Mouse (Mus musculus) megakaryocyte, embryonic 14.5 days (primary cell): ENCODE measurements around the gene Hist3h2a. TPM values are rescaled to one million over a fixed set of nuclear protein-coding genes. Genes with fewer than 3 reads are reported as not detected.

Source experiments
- H3K27me3 ChIP-seq: replicated peaks from 2 replicates; pipeline ENCODE3; 2012; ENCODE audit warnings: inconsistent platforms
- H3K36me3 ChIP-seq: replicated peaks from 2 replicates; pipeline ENCODE3; 2012; ENCODE audit warnings: low read length, inconsistent platforms, mixed read lengths
- H3K4me1 ChIP-seq: 2 replicates; pipeline ENCODE4 v1.6.1; 2012; ENCODE audit warnings: inconsistent platforms
- H3K4me3 ChIP-seq: replicated peaks from 2 replicates; pipeline ENCODE3; 2012; ENCODE audit warnings: moderate library complexity, mild to moderate bottlenecking, inconsistent platforms
- H3K9me3 ChIP-seq: 2 replicates; pipeline ENCODE4 v1.6.1; 2012; ENCODE audit warnings: inconsistent platforms
- FLI1 ChIP-seq: IDR thresholded peaks from 2 replicates; pipeline ENCODE4 v1.6.1; 2012; ENCODE audit warnings: low read length, inconsistent platforms, mixed read lengths
- GATA1 ChIP-seq: IDR thresholded peaks from 3 replicates; pipeline ENCODE4 v1.6.1; 2012; ENCODE audit warnings: mixed read lengths, low read length, inconsistent platforms, borderline replicate concordance
- polyA plus RNA-seq: library from polyadenylated mRNA; stranded (reverse); fragments of >175 nt; gene quantifications from 2 replicates; pipeline ENCODE4 v1.2.3, GENCODE M21; 2012; ENCODE audit warnings: low replicate concordance; ENCODE audit not compliant: insufficient read depth

Hist3h2a gene
- polyA plus RNA-seq, 1 experiment: 16.9 TPM

DNA sequence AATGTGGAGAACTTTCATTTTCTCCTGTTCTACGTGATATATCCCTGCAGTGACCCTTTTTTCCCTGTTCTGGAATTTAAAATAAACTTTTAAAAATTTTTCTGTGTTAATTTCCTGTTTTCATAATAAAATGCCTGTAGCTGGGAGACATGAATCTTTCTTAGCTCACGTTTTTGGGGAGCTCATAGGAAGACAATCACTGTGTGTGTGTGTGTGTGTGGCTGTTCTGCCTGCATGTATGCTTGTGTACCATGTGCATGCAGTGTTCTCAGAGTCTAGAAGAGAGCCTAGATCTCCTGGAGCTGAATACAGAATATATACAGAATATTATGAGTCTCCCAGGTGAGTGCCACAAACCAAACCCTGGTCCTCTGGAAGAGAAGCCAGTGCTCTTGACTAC is 27.4 kb upstream of the Hist3h2a start:
- TF ChIP-seq FLI1 (no peak), GATA1 (no peak)
- Histone ChIP-seq H3K36me3 (peaks cover 14% of the 10 kb centered on the region), H3K9me3 (no peaks in the 10 kb centered on the region)

DNA sequence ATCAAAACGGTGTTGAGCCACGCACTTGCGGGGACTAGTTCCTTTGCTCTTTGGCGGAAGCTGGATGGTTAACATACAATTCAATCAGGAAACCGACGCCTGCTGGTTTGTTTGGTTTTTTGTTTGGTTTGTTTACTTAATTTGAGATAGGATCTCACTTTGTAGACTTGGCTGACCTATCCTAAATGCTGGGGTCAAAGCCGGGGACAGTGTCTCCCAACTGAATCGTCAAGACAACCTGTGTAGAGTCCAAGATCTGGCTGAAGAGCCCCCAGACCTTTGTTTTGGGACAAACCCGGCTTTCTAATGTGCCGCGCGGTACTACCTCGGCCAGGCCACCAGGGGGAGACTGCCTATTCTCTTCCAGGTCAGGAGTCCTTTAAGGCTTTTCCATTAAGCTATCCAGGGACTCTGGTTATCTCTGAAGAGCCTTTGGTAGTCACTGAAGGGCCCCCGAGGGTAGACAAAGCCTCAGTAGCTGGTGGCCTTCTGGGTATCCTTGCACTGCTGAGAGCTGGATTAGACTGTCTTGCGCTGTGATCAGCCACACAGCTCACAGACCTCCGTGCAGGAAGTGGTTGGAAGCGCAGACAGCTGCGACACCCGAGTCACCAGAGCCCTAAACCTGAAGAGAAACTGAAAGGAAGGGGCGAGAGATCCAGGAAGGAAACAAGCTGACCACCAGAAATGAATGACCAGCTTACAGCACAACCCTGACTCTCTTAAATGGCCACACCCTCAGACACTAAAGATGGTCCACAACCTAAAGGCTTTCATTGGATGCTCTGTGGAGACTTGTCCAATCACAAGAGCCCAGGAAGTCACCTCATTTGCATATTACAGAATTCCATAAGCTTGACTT is 26.5 kb upstream of the Hist3h2a start:
- no peak for TF ChIP-seq GATA1
- TF ChIP-seq FLI1: no peak
- H3K36me3 ChIP-seq: peaks cover 24% of the 10 kb centered on the region
- peaks cover 20% of the 10 kb centered on the region for H3K27me3 ChIP-seq
- H3K4me1 ChIP-seq: peaks cover 53% of the 10 kb centered on the region
- no peaks in the 10 kb centered on the region for H3K9me3 ChIP-seq
- peak overlapping the region; percentile 94 for H3K4me3 ChIP-seq

More for the DNA sequence above, 27.4 kb upstream of the Hist3h2a start:
- Histone ChIP-seq H3K27me3 (peaks cover 25% of the 10 kb centered on the region), H3K4me3 (no peak overlapping the region), H3K4me1 (peaks cover 48% of the 10 kb centered on the region)

DNA sequence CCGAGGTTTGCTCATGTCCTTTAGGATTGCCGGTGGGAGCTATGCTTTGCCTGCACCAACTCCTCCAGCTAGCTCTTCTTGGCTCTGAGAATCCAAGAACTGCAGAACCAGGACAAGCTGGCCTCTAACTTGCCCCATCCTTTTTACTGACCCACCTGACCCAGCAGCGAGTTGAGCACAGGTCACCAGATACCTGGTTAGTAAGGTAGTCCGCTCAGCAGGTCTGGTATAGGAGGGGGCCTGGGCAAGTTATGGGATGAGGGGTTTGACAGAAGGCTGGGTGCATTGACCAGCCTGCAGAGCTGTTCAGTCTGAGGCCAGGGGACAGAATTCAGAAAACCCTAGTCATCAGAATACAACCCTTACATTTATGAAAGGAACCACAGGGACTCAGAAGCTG is 25.4 kb upstream of the Hist3h2a start:
- Histone ChIP-seq H3K27me3 (peaks cover 9% of the 10 kb centered on the region), H3K4me1 (peaks cover 53% of the 10 kb centered on the region), H3K4me3 (no peak overlapping the region), H3K9me3 (no peaks in the 10 kb centered on the region), H3K36me3 (peaks cover 34% of the 10 kb centered on the region)
- TF ChIP-seq FLI1 (no peak), GATA1 (no peak)

DNA sequence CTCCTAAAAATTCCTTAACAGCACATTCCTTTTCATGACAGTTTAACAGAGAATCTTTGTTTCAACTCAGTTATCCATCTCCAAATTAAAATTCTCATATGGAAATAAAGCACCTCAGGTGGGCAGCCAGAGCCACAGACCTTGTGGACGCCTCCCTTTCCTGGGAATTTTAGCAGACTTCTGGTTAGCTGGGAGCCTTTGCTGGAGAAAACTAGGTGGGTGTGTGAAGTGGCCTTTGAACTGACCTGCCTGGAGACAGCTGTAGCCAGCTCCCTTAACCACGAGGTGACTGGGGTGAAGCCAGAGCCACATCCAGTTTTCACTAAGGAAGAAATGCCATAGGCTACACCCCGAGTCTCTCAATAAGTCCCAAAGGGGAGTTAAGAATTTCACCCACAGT is 24.8 kb upstream of the Hist3h2a start:
- TF ChIP-seq FLI1 (no peak), GATA1 (no peak)
- H3K36me3 ChIP-seq: peaks cover 40% of the 10 kb centered on the region
- H3K9me3 ChIP-seq: no peaks in the 10 kb centered on the region
- peaks cover 8% of the 10 kb centered on the region for H3K27me3 ChIP-seq
- H3K4me1 ChIP-seq: peaks cover 53% of the 10 kb centered on the region
- H3K4me3 ChIP-seq: no peak overlapping the region

DNA sequence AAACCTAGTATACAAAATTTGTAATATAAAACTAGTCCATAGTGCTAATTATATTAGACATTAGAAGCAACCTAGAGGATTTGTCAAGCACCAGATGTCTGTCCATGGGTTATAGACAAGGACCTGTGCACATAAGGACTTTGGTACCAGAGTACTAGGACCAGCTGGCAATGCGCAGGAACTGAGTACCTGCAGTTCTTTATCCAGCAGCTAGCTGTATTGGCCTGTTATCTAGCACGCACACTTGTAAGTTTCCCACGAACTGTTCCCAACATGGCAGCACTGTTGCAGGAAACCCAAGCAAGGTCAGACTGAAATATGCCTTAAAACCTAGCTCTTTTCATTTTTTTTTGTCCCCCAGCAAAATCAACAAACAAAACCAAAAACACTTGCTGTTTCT is 24.2 kb upstream of the Hist3h2a start:
- H3K4me3 ChIP-seq: no peak overlapping the region
- H3K27me3 ChIP-seq: peaks cover 5% of the 10 kb centered on the region
- peaks cover 53% of the 10 kb centered on the region for H3K4me1 ChIP-seq
- TF ChIP-seq FLI1: no peak
- TF ChIP-seq GATA1: no peak
- H3K36me3 ChIP-seq: peaks cover 44% of the 10 kb centered on the region
- H3K9me3 ChIP-seq: no peaks in the 10 kb centered on the region

DNA sequence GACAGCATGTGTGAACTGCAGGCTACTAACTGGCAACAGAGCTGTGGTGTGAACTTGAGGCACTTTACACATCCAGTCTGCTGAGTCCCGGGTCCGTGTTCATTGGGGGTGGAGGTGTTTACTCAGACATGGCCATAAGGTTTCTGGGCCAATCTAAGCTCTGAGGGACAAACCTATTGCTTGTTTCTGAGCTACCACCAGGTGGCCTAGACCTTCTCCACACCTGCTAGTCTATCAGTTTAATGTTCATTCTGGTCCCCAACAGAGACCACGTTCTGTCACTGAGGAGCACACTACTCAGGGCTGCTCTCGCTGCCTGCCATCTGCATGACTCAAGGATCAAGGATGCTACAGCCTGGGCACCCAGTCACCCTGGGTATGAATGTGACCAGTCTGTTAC is 22.9 kb upstream of the Hist3h2a start:
- H3K9me3 ChIP-seq: no peaks in the 10 kb centered on the region

DNA sequence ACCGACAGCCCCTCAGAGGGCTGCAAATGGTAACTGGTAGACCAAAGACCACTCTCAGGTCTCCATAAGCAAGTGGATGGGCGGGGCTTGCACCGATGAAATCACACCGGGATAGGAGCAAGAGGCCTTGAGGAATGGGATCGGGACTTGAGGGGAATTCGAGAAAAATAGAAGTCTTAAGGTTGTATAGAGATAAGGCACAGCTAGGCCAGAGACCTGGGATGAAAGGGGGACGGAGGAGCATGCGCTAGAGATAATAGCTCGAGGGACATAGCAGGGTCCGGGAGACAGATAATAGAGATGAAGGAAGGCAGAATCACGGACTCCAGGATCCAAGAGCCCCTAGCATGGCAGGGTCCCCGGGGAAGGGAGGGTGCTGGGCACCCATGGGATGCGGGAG is 16.6 kb upstream of the Hist3h2a start:
- TF ChIP-seq GATA1 (no peak), FLI1 (no peak)
- Histone ChIP-seq H3K9me3 (peaks cover 4% of the 10 kb centered on the region; the same call in 1 of the 2 replicates), H3K4me3 (peak overlapping the region; percentile 99), H3K4me1 (peaks cover 39% of the 10 kb centered on the region), H3K27me3 (peaks cover 6% of the 10 kb centered on the region), H3K36me3 (peaks cover 40% of the 10 kb centered on the region)

More for the DNA sequence above, 22.9 kb upstream of the Hist3h2a start:
- H3K4me1 ChIP-seq: peaks cover 61% of the 10 kb centered on the region
- H3K27me3 ChIP-seq: no peaks in the 10 kb centered on the region
- H3K36me3 ChIP-seq: peaks cover 55% of the 10 kb centered on the region
- H3K4me3 ChIP-seq: no peak overlapping the region
- no peak for TF ChIP-seq FLI1
- TF ChIP-seq GATA1: no peak

DNA sequence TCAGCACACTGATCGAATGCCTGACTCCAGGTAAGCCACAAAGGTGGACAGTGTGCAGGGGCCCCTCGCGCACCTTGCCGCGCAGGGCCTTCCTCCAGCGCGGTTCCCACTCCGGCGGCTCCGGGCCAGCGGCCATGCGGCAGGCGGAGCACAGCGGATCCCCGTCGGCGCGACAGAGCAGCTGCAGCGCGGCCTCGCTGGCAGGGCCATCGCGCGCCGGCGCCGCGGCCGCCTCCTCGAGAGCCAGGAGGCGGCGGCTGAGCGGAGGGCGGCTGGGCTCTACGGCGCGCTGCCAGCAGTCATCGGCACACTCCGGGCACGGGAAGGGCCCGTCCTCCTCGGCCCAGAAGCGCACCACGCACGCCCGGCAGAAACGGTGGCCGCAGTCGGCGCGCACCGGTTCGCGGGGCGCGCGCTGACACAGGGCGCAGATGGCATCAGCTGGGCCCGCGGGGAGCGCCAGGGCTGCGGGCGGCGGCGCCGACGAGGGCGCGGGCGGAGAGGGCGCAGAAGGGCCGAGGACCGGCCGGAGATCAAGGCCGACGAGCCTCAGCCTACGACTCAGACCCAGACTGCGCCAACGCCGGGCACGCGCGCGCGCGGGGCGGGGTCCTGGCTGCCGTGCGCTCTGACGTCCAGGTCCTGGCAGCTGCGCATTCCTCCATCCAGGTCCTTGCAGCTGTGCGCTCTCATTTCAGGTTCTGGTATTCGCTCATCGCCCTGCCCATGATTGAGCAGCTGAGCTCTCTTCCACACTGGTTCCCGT is 16.0 kb upstream of the Hist3h2a start, which contains the start of gene Rnf187:
Gene Rnf187 (minus strand): TSS at position 595 of the 766 bp plus-strand sequence.
- Histone ChIP-seq H3K36me3 (peaks cover 34% of the 10 kb centered on the region), H3K27me3 (peaks cover 9% of the 10 kb centered on the region), H3K4me1 (peaks cover 39% of the 10 kb centered on the region), H3K4me3 (peak within 1 kb of the TSS; percentile 99), H3K9me3 (peaks cover 4% of the 10 kb centered on the region; the same call in 1 of the 2 replicates)
- TF ChIP-seq GATA1: no peak

DNA sequence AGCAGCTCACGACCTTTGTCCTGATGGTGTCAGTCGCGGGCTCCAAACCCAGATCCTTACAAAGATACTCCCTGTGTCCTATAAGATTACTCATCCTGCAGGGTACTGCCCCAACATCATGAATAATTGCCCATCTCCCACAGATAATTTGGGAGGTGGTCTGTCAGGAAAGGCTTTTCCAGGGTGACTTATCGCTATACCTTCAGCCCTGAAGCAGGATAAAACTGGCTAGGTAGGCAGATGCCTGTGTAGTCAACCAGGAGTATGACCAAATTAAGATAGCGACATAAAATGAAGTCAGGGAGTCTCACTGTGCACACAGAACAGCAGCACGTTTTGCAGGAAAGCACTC is 15.4 kb upstream of the Hist3h2a start:
- H3K4me3 ChIP-seq: peak overlapping the region; percentile 99
- peaks cover 42% of the 10 kb centered on the region for H3K4me1 ChIP-seq
- TF ChIP-seq FLI1 (no peak), GATA1 (no peak)
- H3K36me3 ChIP-seq: peaks cover 29% of the 10 kb centered on the region
- peaks cover 13% of the 10 kb centered on the region for H3K27me3 ChIP-seq
- peaks cover 4% of the 10 kb centered on the region; the same call in 1 of the 2 replicates for H3K9me3 ChIP-seq

DNA sequence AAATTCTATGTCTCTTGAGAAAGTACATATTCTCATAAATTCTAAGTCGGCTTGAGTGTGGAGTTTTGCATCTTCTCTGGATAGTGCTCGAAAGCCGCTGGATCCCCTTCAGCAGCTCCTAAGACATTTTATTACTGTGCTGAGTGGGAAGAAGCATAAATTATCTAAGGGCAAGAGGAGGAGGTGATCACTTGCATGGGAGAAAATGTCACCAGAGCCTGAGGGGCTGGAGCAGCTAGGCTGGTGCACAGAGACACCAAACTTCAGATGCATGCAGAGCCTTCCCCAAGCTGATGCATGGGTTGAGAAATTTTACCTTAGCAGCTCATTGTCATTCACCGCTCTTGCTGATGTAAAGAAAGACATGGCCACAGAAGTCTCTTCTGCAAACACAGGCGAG is 10.3 kb upstream of the Hist3h2a start:
- H3K27me3 ChIP-seq: peaks cover 52% of the 10 kb centered on the region
- no peak overlapping the region for H3K4me3 ChIP-seq
- H3K4me1 ChIP-seq: peaks cover 29% of the 10 kb centered on the region
- H3K36me3 ChIP-seq: no peaks in the 10 kb centered on the region
- TF ChIP-seq FLI1: no peak
- no peak for TF ChIP-seq GATA1
- H3K9me3 ChIP-seq: peaks cover 4% of the 10 kb centered on the region; the same call in 1 of the 2 replicates
